Mouse (Mus musculus) gastrocnemius, postnatal 36 days (tissue): ENCODE data around the gene Thsd4. TPM values are rescaled to one million over a fixed set of nuclear protein-coding genes. Genes with fewer than 3 reads are reported as not detected.
"Not testable (repeated sequence)": the region's sequence is repeated elsewhere in the genome, so short reads cannot be mapped to it uniquely, and the experiment has no call there.

Experiments
- DNase-seq, 2 experiments: peaks; one replicate each; pipeline ENCODE4 v3.0.0; 2022
- intact Hi-C: fragments of 180-260 bp; cut with DNase I; formaldehyde crosslinking; loops from one replicate; pipeline ENCODE4 v1.15.1; 2025
- total RNA-seq, 2 experiments: library from RNA; stranded (reverse); gene quantifications; 2 replicates each; pipeline ENCODE4 v1.2.3; 2021

Gene Thsd4
- total RNA-seq, 2 experiments from 2014 or later: 0.59 to 0.84 TPM

DNA sequence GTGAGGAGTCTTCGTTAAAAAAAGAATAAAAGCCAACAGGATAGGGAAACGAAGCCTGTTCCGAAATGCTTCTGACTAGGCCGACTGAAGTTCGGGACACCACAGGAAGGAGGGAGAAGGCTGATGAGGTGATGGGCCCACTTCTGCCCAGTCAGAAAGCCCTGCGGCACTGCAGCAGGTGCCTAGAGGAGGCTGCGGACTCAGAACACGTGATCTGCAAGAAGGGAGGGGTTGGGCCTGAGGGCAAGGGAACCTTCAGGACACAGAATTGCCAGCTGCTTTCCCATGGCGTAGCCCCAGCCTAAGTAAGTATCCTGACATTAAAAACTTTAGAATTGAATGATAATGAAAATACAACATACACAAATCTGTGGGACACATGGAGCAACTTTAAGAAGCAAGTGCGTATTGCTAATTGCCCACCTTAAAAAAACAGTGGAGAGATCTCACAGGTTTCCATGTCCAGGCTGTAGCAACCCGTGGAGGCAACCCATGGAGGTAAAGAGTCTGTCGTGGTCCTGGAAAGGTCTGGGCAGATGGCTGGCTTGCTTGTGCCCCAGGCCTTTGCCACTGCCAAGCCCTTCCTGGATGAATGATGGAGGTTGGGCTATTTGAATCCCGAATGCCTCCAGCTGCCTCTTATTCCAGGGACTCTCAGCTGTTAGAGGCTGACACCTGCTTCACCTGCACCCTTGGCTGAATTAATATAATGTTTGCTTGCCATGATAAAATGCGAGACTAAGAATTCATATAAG lies 560.5 kb downstream of the Thsd4 start:
- intact Hi-C loops: loop anchor here (5.0 to 10.0 kb wide), 2 partner anchors 126 to 273 kb away; no protein-coding TSS in a partner anchor
- DNase-seq: no peak

DNA sequence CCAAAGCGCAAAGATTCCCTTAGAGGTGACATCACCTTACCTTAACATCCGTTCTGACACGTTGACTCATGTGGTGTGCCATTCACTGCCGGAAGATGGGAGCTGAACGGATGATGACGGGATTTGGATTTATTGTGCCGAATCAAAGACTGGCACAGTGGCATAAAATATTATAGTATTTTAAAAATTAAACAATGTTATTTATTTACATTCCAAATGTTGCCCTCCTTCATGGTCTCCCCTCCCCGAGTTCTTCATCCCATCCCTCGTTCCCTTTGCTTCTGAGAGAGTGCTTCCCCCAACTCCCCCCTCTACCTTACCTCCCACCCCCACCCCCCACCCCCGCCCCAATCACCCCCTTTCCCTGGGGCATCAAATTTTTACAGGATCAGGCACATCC lies 561.3 kb downstream of the Thsd4 start, which contains the start of gene Nr2e3:
Nr2e3 (minus strand) TSS at position 101 of the 400 bp plus-strand sequence.
- no peak for DNase-seq
- intact Hi-C loops: loop anchor here (5.0 to 10.0 kb wide), 2 partner anchors 127 to 274 kb away; no protein-coding TSS in a partner anchor

DNA sequence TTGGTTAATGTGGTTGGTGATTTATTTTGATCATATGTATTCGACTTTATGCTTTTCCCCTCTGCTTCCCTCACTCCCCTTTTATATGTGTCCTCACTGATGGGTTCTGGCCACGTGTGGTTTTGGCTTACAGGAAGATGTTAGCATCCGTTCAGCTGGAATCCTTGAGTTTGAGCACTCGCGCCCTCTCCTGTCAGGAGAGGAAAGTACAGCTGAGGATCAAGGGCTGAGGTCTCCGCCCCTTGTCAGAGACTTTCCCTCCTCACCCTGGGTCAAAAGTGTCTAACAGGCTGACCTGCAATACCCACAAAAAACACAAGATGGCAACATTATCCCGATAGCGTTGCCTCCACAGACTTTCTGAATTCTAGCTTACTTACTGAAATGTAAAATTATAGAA lies 562.6 kb downstream of the Thsd4 start:
- DNase-seq: peak; percentile 65 to 72
- intact Hi-C loops: no loop called here

DNA sequence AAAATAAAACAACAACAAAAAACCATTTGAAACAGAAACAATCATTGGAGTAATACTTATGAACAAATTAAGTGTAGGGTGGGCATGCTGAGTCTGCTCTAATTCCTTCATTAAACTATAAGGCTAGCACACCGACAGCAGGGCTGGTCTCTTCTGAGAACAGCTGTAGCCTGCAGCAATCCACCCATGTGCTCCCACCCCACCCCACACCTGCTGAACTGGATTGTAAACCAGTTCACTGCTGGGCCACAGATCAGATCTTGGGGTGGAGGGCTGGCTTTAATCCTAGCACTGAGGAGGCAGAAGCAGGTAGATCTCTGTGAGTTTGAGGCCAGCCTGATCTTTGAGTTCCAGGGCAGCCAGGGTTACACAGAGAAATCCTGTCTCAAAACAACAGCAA lies 563.7 kb downstream of the Thsd4 start:
- intact Hi-C loops, DNase-seq: not testable (repeated sequence)

DNA sequence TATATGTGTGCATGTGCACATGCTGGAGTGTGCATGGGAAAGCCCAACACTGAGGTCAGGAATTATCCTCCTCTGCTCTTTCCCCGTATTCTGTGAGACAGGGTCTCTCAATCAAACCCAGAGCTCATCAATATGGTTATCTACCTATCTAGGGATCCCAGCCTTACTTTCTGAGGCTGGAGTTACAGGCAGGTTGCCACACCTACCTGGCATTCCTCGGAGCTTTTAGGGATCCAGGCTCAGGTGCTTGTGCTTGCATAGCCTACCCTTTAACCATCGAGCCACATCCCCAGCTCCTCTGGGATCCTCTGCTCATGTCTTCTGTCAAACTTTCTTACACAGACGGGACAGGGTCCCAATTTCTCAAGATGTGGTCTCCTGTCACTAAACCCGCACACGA lies 565.4 kb downstream of the Thsd4 start:
- intact Hi-C loops: no loop called here
- no peak for DNase-seq

DNA sequence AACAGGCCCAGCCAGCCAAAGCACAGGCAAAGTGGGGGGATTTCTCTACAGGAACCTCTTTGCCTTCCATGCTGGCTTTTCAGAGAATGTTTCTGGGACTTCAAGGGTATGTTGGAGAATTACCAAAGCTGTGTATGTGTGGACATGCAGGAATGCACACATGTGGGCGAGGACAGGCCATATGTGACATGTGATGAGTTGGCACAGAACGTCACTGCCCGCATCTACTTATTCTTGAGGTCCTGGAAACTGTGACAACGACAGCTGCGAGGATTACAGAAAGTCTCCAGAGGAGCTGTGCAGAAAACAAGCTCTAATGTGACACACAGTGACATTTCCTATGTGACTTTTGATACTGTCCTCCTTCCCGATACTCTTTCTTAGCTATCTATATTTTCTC lies 566.2 kb downstream of the Thsd4 start:
- intact Hi-C loops: no loop called here
- DNase-seq: no peak

DNA sequence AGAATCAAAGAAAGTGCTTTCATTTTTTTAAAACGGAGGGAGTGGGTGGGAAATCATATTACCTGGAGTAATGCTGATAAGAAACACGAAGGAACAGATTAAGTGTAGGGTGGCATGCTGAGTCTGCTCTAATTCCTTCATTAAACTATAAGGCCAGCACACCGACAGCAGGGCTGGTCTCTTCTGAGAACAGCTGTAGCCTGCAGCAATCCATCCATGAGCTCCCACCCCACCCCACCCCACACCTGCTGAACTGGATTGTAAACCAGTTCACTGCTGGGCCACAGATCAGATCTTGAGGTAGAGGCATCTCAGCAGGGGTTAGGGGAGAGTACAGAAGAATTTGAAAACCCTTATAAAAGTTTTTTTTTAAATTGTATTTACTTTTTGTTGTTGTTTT lies 566.6 kb downstream of the Thsd4 start:
- DNase-seq: no peak
- intact Hi-C loops: no loop called here

DNA sequence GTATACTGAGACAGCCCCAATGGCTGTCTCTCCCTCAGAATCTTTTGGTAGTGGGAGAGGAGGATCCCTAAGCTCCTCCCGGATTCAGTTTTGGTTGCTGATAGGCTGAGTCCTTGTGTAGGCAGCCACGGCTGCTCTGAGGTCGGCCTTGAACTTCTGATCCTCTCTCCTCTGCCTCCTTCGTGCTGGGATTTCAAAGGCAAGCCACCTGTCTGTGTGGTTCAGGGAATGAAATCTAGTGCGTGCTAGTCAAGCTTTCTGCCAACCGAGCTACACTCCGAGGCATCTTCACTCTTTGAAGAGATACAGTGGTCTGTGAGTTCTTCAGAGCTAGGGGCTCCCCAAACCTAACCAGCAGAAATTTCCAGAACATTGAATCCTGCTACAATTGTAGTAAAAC lies 568.3 kb downstream of the Thsd4 start:
- intact Hi-C loops: no loop called here
- no peak for DNase-seq

DNA sequence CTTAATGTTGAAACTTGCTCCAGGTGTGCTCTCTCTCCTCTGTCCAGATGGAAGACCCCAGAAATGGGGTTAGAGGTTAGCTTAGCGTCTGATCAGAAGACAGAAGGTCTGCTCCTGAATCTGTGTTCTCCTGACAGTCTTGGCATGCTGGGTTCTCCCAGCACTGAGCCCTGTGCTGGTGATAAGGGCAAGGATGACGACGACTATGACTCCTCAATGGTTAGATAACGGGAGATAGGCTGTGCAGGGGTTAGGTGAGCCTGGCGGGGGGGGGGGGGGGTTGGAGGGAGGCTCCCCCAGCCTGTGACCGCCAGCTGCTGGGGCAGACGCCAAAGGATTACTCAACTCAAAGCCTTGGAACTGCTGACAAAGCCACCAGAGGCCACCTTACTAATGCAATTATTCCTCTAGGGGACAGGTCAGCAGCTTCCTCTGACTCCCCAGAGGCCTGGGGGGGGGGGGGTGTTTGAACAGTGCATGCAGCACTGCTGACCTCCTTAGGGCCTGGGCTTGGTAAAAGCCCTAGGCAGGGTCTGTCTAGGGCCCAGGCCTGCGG lies 569.3 kb downstream of the Thsd4 start:
- intact Hi-C loops: no loop called here
- DNase-seq: no peak

DNA sequence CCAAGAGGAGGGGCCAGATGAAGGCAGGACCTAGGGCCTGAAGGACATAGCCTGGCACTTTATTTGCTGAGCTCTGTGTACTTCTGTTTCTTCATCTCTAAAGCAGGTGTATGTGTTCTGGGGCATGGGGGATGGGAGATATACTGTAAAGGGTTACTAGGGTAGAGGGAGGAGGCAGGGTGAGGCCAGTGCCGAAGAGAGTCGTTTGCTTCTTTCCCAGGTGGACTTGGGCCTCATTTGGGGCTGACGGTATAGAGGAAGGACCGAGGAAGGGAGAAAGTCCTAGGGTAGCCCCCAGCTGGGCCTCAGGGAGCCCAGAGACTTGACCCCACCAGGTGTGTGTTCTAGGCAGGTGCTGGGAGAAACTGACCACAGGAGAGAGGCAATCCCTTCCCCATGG lies 569.9 kb downstream of the Thsd4 start:
- DNase-seq: no peak
- intact Hi-C loops: no loop called here

DNA sequence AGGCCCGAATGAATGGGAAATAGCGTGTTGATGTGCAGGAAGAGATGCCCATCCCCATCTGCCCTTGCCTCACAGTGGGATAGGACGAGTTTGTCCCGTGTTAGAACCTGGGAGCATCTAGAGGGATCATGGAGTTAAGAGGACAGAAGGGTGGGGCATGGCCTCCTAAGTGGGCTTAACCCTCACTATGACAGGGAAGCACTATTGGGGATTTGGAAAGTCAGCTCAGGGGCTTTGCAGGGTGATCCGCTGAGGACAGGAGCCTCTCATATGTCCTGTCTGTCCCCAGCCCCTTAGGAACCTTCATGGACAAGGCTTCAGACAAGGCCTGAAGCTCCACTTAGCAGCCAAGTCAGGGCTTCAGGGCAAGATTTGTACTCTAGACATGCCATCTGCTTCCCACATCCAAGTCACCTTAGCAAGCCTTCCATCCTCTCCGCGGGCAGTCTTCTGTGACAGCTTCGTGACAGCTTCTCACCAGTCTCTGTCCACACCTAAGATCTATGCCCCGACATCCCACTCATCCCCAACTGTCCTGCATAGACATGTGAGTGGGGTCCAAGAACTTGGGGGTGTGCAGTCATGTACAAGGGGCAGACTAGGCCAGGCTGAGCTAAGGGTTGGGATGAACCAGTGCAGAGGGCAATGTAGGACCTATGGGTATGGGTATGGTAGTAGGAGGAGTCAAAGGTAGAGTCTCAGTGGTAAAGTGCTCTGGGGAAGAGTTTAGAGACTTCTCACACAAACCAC lies 570.7 kb downstream of the Thsd4 start:
- intact Hi-C loops: no loop called here
- DNase-seq: no peak

DNA sequence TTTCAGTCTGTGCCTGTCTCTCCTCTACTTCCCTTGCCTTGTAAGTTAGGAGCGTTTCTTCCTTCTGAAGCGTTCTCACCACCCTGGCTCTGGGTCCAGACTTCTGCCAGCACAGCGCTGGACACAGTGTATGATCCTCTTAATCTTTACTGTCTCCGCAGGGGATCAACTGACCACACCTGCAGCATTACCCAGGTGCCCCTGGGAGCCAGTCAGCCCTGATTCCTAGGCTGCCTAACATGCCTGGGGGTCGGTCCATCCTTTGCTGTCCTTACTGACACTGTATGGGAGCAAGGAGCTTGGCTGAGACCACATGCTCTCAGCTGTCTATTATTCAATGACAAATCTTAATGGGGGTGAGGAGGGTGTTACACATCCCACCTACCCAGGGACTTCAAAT lies 571.9 kb downstream of the Thsd4 start:
- intact Hi-C loops: no loop called here
- no peak for DNase-seq

DNA sequence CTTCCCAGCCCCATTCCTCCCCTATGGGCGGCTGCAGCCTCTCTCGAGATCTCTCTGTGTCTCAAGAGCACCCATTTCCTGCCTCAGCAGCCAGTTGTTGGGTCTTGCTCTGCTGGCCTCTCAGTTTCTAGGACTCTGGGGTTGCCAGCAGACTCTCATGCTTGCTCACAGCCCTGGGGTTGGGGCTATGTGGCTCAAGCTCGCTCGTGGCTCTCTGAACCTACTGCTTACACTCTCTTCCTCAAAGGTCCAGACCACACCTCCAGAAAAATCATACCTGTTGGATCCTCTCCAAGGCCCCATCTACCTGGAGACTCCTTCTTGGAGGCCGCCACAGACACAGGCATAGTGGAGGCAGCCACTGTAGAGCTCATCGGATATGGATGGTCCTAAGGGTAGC lies 572.3 kb downstream of the Thsd4 start:
- intact Hi-C loops: no loop called here
- no peak for DNase-seq

DNA sequence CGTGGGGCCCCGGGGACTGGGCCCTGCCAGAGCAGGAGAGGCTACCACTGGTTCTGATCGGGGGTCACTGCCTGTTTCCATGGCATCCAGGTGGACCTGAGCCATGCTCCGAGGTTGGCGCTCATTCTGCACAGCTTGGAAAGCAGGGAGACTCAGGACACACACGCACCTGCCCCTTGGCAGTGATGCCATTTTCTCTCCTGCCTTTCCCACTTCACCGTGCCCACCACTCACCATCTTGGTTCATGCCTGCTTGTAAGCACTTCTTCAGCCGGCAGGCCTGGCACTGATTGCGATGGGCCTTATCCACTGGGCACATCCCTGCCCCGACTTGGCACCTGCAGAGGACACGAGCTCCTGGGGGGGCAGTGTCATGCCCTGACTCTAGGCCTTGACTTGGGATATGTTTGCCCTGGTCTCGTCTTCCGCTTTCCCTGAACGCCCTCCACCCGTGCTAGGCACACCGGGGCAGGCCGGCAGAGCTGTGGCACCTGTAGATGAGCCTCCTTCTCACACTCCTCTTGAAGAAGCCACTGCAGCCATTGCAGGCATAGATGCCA lies 573.1 kb downstream of the Thsd4 start:
- intact Hi-C loops: no loop called here
- no peak for DNase-seq

DNA sequence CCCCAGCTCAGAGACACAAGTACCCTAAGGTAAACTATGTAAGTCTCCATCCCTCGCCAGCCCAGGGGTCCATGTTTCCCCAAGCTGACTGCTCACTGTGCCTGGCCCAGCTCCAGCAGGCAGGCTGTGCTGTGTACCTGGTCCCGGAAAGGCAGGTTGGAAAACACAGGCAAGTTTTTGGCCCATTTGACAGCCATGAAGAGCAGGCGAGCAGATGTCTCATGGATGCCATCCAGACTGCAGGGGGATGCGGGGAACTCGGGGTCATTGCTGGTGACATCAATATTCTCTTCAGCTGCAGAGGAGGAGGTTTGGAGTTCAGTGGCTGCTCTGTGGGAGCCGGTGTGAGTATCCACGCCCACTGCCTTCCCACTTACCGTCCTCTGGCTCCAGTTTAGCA lies 573.6 kb downstream of the Thsd4 start:
- intact Hi-C loops: no loop called here

DNA sequence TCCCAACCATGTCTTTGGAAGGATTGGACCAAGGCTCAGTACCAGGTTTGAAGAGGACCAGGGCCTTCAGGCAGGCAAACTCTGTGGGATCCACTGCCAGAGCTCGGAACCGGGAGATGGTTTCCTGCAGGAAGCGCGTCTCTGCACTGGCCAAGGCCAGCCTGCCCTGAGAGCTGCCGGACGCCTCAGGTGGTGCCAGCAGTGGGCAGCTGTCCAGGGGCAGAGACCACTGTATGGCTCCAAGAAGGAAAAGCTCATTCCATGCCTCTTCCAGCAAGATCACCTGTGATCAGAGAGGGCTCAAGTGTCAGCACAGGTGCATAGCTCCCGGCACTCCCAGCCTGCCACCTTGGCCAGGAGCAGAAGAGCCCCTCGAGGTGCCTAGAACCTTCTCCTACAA lies 574.6 kb downstream of the Thsd4 start:
- no peak for DNase-seq
- intact Hi-C loops: no loop called here

More for the DNA sequence above, 573.6 kb downstream of the Thsd4 start:
- no peak for DNase-seq

DNA sequence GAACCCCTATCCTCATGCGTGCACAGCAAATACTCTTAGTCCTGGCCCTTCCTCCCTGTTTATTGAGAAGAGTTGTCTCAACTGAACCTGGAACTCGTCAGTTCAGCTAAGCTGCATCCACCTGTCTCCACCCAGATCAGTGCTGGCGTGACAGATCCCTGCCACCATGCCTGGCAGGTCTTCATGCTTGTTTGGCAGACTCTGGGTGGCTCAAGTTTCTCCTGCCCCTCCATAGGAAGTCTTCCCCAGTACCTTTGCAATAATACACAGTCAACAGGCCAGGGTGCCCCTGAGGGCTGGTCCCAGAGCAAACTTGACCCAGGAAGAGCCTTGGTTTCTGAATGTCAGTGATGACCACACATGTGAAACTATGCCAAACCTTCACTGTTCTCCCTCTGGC lies 576.6 kb downstream of the Thsd4 start:
- intact Hi-C loops: no loop called here
- no peak for DNase-seq

DNA sequence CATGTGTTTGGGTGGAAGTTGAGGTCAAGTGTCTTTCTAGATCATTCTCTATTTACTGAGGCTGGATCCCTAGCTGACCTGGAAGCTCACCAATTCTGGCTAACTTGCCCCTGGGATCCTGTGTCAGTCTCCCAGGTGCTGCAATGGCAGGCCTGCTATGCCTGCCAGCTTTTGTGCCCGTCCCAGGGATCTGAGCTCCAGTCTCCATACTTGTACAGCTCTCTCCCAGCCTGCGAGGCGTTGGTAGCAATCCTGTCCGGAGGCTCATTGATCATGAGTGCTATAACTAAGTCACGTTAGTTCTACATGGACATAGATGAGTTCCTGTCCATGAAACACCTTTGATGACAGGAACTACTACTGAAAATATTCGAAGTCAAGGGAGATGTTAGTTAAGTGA lies 578.0 kb downstream of the Thsd4 start:
- intact Hi-C loops: no loop called here
- no peak for DNase-seq

DNA sequence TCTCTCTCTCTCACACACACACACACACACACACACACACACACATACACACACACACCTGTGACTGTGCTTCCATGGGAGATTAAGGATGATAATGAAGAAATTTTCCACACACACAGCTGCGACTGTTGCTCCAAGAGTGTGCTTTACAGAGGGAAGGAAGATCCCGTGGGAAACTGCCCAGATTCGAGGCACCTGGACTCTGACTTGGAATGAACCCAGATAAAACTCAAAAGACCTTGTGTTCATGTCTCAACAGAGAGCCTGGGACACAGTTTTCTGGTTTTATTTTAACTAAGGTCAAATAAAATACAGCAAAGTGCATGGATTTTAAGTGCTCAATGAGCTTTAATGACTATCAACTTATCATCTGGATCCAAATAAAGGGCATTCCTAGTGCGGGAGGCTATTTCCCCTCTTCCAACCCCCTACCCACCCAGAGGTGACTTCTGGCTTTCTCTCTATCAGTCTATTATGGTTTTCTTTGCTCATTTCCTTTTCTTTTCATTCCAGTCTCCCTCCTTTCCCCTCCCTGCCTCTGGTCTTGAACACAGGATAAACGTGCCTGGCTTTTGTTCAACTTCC lies 579.3 kb downstream of the Thsd4 start:
- no peak for DNase-seq
- intact Hi-C loops: no loop called here

DNA sequence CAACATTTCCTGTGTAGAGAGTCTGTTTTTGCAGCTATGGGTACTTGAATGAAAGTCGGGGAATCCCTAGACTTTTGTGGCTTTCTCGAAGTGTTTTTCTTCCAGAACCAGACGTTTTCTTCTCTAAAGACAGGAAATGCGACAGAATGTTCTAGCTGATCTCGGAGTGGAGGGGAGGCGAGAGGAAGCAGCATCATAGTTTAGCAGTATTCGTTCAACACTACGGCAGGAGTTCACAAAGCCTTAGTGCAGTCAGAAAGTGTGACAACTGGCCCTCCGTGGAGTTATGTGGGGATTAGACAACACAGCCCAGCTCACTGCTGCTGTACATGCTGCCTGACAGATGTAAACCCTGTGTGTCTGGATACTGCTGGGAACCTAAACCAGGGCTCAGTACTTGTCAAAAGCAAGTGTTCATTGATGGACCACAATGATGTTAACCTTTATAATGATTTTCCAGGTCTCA lies 579.9 kb downstream of the Thsd4 start:
- intact Hi-C loops: no loop called here

More for the DNA sequence above, 579.9 kb downstream of the Thsd4 start:
- no peak for DNase-seq
